Mouse (Mus musculus) hindbrain, postnatal 0 days (tissue): ENCODE data around the gene Gpx8. TPM values are rescaled to one million over a fixed set of nuclear protein-coding genes. Genes with fewer than 3 reads are reported as not detected.

Experiments
- ATAC-seq: fragments of 200-750 bp; cut with Nextera tagmentation; 2 replicates; pipeline ENCODE4 v1.8.0; 2017; ENCODE audit warnings: mild to moderate bottlenecking, moderate TSS enrichment, moderate library complexity
- DNase-seq: peaks from one replicate; pipeline ENCODE4 v3.0.0-alpha.2; 2015; ENCODE audit warnings: low spot score
- H3K27ac ChIP-seq: fragments of 300-500 bp; sonication (generic); 2 replicates; pipeline ENCODE4 v1.5.1; 2014; ENCODE audit warnings: mild to moderate bottlenecking
- H3K27me3 ChIP-seq: fragments of 300-500 bp; sonication (generic); 2 replicates; pipeline ENCODE4 v1.6.1; 2014; ENCODE audit warnings: low read length, mixed read lengths; ENCODE audit not compliant: insufficient read depth
- H3K36me3 ChIP-seq: fragments of 300-500 bp; sonication (generic); 2 replicates; pipeline ENCODE4 v1.6.1; 2014; ENCODE audit warnings: low read length, mixed read lengths; ENCODE audit not compliant: insufficient read depth
- H3K4me1 ChIP-seq: fragments of 300-500 bp; sonication (generic); 2 replicates; pipeline ENCODE4 v1.6.1; 2014; ENCODE audit warnings: antibody characterized with exemption, low read length, mixed read lengths; ENCODE audit not compliant: insufficient read depth
- H3K4me2 ChIP-seq: fragments of 300-500 bp; sonication (generic); 2 replicates; pipeline ENCODE4 v1.6.1; 2014; ENCODE audit warnings: low read depth, mild to moderate bottlenecking, low read length, moderate library complexity, mixed read lengths
- H3K4me3 ChIP-seq: fragments of 300-500 bp; sonication (generic); 2 replicates; pipeline ENCODE4 v1.5.1; 2014; ENCODE audit warnings: low read length
- H3K9ac ChIP-seq: fragments of 300-500 bp; sonication (generic); replicated peaks from 2 replicates; pipeline ENCODE4 v1.6.1; 2014; ENCODE audit warnings: mild to moderate bottlenecking, low read length, moderate library complexity, mixed read lengths
- H3K9me3 ChIP-seq: fragments of 300-500 bp; sonication (generic); 2 replicates; pipeline ENCODE4 v1.6.1; 2016; ENCODE audit warnings: low read length, mixed read lengths
- CTCF ChIP-seq: IDR thresholded peaks from 2 replicates; pipeline ENCODE4 v1.5.1; 2016; ENCODE audit warnings: antibody characterized with exemption, control low read depth, low read depth
- WGBS: fragments of 180-500 bp; shearing (Covaris S2); extraction: QIAGEN DNeasy Blood & Tissue Kit; methylation state at CpG from one replicate; pipeline ENCODE4 v1.1.7; 2014; 5-methylcytosine and 5-hydroxymethylcytosine counted together
- polyA plus RNA-seq: library from polyadenylated mRNA; unstranded; fragments of >200 nt; fragmentation: Nextera tagmentation; extraction: Ambion mirVana; gene quantifications from 2 replicates; pipeline ENCODE4 v1.2.1, GENCODE M21; 2015
- total RNA-seq: library from RNA; depleted of rRNA; stranded (reverse); fragments of >200 nt; gene quantifications from 2 replicates; pipeline ENCODE4 v1.2.3, GENCODE M21; 2014

The Gpx8 gene
- total and polyA plus RNA-seq, 2 experiments from 2014 or later, result 10.2 to 60.4 TPM

DNA sequence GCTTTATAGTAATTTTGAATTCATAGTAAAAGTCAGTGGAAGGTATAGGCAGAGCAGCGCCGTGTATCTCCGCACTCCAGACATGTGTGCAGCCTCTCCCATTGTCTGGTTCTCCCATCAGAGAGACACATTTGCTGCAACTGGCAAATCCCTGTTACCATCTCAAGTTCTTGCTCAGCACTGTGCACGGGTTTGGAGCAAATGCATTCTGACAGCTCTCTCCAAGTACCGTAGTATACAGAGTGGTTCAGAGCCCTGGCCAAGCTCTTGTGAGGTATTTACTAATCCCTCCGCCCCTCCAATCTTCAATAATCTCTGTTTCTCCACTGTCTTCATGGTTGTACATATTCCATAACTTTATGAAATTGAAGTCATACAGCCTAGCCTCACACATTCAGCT lies 33.5 kb downstream of the Gpx8 start:
- H3K4me2 ChIP-seq, result peak overlapping the region; percentile 35; the same call in 1 of the 2 replicates
- H3K4me1 ChIP-seq, result no peaks in the 10 kb centered on the region
- H3K27ac ChIP-seq, result no peak overlapping the region
- no peak overlapping the region for H3K4me3 ChIP-seq
- no peaks in the 10 kb centered on the region for H3K9me3 ChIP-seq
- 70% methylated on average over 6 of the region's 6 CpGs for WGBS
- ATAC-seq (no peak), DNase-seq (no peak)
- no peak overlapping the region for H3K9ac ChIP-seq
- TF ChIP-seq CTCF, result no peak
- no peaks in the 10 kb centered on the region for H3K27me3 ChIP-seq
- no peaks in the 10 kb centered on the region for H3K36me3 ChIP-seq

DNA sequence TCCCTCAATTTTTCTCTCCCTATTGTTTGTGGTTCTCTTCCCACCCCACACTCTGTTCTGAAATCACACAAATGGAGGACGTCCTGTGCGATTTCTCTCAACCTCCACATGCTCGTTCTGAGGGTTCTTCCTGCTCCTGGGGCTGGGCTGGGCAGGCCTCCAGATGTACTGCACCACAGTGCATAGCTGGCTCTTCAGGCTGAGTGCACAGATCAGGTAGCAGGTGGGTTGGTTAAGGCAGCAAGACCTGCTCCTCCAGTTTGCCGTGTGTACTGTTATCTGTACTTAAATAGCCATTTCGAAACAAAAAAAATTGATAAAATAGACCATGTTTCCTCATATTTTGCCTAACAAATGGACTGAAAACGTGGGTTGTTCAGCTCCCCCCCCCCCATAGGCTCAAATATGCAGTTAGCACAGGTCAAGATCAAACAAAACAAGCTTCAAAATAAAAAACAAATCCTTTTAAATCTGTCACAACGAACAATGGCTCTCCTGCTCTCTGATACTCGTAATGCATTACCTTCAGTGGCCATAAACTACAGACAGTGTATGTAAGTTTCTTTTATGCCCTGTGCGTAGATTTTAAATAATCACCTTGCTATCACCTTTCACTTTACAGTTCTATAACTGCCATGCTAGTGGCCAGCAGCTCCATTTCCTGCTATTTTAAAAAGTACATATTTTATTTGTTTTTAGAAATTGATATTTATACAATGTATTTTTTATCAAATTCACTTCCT lies 45.5 kb downstream of the Gpx8 start:
- H3K4me3 ChIP-seq, result no peak overlapping the region
- H3K36me3 ChIP-seq, result no peaks in the 10 kb centered on the region
- H3K9me3 ChIP-seq, result no peaks in the 10 kb centered on the region
- no peak overlapping the region for H3K27ac ChIP-seq
- no peak for ATAC-seq
- no peak overlapping the region for H3K9ac ChIP-seq
- H3K4me2 ChIP-seq, result no peak overlapping the region
- WGBS, result 70% methylated on average over 9 of the region's 9 CpGs
- H3K27me3 ChIP-seq, result peaks cover 34% of the 10 kb centered on the region
- no peaks in the 10 kb centered on the region for H3K4me1 ChIP-seq
- no peak for TF ChIP-seq CTCF
- no peak for DNase-seq

DNA sequence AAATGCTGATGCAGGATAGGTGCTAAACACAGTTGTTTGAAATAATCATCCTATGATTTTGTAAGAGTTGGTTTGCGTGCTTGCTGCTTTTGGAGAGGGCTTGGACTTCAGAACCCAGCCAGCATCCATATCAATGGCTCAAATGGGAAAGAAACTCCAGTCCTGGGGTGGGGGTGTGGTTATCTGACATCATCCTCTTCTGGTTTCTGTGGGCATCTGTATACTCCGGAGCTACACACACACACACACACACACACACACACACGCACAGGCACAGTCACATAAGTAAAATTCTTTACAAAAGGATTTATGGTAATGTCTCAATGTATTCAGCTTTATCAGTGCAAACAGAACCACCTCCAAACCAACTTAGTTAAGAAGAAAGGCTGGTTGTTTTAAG lies 46.1 kb downstream of the Gpx8 start:
- no peak for ATAC-seq
- Histone ChIP-seq H3K4me3 (no peak overlapping the region), H3K4me2 (no peak overlapping the region), H3K36me3 (no peaks in the 10 kb centered on the region), H3K27me3 (peaks cover 39% of the 10 kb centered on the region), H3K9me3 (no peaks in the 10 kb centered on the region), H3K4me1 (no peaks in the 10 kb centered on the region), H3K9ac (no peak overlapping the region), H3K27ac (no peak overlapping the region)
- 88% methylated on average over 3 of the region's 3 CpGs for WGBS
- no peak for TF ChIP-seq CTCF
- DNase-seq, result no peak

DNA sequence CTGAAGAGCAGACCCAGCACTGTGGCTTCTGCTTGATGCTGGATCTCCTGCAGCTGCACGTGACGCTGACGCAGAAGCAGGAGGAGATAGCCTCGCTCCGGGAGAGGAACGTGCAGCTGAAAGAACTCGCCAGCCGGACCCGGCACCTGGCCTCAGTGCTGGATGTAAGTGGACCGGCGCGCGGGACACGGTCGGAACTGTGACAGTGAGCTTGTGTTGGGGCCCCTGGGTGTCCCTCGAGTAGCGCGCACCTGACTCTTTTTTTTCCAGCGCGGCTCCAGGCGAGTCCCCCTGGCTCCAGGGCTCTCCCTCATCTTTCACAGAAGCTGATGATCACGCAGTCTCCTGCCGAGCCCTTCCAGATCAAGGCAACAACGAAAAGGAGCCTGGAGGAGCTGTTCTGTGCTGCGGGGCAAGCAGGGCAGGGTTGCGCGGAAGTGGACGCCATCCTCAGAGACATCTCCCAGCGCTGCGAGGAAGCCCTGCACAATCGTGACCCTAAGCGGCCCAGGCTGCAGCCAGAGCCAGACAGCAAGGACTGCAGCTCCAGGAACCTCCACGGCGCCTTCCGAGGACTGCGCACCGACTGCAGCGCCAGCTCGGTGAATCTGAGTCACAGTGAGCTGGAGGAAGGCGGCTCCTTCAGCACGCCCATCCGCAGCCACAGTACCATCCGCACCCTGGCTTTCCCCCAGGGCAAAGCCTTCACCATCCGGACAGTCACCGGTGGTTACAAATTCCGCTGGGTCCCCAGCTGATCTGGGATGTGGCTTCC lies 47.6 kb downstream of the Gpx8 start:
- ATAC-seq (peak; percentile 64), DNase-seq (peak; percentile 52)
- peaks cover 54% of the 10 kb centered on the region for H3K27me3 ChIP-seq
- peak overlapping the region; percentile 38 for H3K4me3 ChIP-seq
- peak overlapping the region; percentile 76 for H3K4me2 ChIP-seq
- no peaks in the 10 kb centered on the region for H3K36me3 ChIP-seq
- no peaks in the 10 kb centered on the region for H3K9me3 ChIP-seq
- H3K9ac ChIP-seq, result peak overlapping the region; percentile 21; the same call in 1 of the 2 replicates
- no peak for TF ChIP-seq CTCF
- H3K27ac ChIP-seq, result no peak overlapping the region
- WGBS, result under 1% methylated on average over 46 of the region's 46 CpGs
- H3K4me1 ChIP-seq, result peaks cover 5% of the 10 kb centered on the region; the same call in 1 of the 2 replicates

DNA sequence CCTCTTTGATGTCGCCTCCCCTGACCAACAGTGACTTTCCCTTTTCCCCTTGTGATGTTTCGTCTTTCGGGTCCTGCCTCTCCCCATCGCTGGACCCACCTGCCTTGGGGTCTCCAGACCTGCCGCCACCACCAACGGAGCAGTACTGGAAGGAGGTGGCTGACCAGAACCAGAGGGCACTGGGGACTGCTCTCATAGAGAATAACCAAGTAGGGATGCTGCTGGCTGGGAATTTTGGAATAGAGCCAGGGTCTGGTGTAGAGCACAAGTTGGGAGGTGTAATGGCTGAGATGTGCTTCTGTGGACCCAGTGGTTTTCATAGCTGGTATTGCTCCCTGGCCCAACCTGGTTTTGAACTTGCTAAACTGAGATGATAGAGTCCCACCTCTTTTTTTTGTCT lies 48.8 kb downstream of the Gpx8 start:
- Histone ChIP-seq H3K4me3 (no peak overlapping the region), H3K9me3 (no peaks in the 10 kb centered on the region), H3K27me3 (peaks cover 65% of the 10 kb centered on the region), H3K36me3 (no peaks in the 10 kb centered on the region), H3K27ac (no peak overlapping the region), H3K4me1 (peaks cover 5% of the 10 kb centered on the region; the same call in 1 of the 2 replicates), H3K4me2 (no peak overlapping the region), H3K9ac (no peak overlapping the region)
- no peak for ATAC-seq
- no peak for TF ChIP-seq CTCF
- DNase-seq, result no peak
- 62% methylated on average over 6 of the region's 6 CpGs for WGBS

DNA sequence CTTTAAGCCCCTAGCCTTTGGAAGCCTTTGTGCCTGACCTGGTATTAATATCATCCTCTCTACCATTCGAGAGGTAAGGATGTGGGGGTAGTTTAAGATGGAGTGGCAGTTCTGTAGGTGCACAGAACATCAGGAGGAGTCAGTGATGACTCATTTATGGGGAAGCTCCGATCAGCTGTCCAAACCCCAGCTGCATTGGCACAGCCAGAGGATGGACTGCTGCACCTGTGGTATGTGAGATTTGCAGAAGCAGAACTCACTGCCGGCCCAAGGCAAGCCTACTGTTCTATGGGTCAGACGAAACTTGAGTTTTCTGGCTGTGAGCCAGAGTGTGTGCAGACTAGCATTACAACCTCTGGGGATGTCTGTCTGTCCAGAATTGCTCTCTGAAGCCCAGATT lies 49.8 kb downstream of the Gpx8 start:
- no peak for ATAC-seq
- WGBS, result 46% methylated on average over 4 of the region's 4 CpGs
- H3K4me3 ChIP-seq, result no peak overlapping the region

More for the DNA sequence above, 49.8 kb downstream of the Gpx8 start:
- Histone ChIP-seq H3K27ac (no peak overlapping the region), H3K9ac (no peak overlapping the region), H3K9me3 (no peaks in the 10 kb centered on the region), H3K4me1 (peaks cover 5% of the 10 kb centered on the region; the same call in 1 of the 2 replicates), H3K4me2 (no peak overlapping the region), H3K27me3 (peaks cover 70% of the 10 kb centered on the region), H3K36me3 (no peaks in the 10 kb centered on the region)
- no peak for DNase-seq
- no peak for TF ChIP-seq CTCF
